Mouse (Mus musculus): ENCODE measurements around the gene Gm4131. TPM values are rescaled to one million over a fixed set of nuclear protein-coding genes. Genes with fewer than 3 reads are reported as not detected.
A peak's percentile ranks its signal among the peaks of the same experiment; 100 is the strongest.
"Not testable (repeated sequence)": the region's sequence is repeated elsewhere in the genome, so short reads cannot be mapped to it uniquely, and the experiment has no call there.

The Gm4131 gene
- total RNA-seq (2021), result not detected
- long read RNA-seq, experiment 1, result 0 reads
- long read RNA-seq, experiment 2, result 0 reads

DNA sequence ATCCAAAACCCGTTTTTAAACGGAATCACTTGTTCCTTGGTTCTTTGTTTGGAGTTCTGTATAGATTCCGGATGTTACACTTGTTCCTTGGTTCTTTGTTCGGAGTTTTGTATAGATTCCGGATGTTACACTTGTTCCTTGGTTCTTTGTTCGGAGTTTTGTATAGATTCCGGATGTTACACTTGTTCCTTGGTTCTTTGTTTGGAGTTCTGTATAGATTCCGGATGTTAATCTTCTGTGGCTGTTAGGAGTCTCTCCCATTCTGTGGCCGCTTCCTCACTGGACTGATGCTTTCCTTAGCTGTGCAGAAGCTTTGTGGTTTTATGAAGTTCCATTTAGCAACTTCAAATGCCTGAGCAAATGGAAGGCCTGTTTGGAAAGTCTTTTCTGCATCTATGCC, at the start of gene Gm4131:
Gm4131 (minus strand) TSS at position 101 of the 400 bp plus-strand sequence.
- DNase-seq, result not testable (repeated sequence)

DNA sequence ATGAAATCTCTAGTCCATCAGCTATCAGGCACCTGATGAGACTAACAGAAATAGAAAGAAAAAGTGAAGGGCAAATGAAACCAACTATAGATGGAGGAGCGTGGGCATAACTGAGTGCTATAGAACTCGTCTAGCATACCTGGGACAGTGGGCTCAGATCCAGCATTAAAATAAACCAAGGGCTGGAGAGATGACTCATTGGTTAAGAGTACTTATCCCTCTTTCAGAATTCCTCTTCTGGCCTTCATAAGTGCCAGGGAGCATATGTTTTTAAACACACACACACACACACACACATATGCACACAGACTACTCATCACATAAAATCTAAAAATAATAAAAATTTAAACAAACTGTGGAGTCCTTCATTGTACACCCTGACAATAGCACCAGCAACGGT, 43.2 kb upstream of the Gm4131 start:
- DNase-seq, result no peak

DNA sequence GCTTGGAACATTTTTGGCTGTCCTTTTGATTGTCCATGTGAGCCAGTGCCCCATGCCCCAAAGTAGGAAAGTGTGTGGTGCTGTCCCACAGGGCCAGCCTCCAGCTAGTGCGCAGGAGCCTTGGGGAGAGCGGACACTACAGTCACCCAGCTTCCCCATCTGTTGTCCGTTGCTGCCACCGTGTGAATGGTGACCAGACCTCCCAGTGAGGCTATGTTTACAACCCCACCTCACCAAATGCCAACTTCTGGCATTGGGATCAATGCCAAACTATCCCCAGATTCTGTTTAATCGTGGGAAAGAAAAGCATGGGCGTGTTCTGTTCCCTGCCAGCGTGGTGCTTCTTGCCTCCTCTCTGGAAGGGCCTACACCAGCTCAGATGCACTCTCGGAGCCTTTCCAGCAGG, 41.1 kb upstream of the Gm4131 start:
- DNase-seq, result no peak

DNA sequence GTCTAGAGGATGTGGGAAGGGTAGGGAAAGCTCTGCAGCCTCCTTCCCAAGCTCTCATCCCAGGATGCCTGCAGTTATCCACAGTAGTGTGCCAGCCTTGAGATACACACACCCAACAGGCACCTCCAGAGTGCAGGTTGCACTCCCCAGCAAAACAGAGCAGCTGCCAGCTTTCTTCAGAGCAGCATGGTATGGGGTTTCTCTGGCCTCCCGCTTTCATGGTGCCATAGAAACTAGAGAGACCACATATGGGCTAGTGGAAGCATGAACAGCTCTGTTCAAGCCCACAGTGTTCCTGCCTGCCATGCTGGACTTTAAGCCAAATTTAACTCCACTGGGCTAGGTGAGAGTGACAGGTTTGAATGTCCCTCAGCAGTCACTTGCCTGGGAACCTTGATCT, 36.1 kb upstream of the Gm4131 start:
- DNase-seq, result no peak

DNA sequence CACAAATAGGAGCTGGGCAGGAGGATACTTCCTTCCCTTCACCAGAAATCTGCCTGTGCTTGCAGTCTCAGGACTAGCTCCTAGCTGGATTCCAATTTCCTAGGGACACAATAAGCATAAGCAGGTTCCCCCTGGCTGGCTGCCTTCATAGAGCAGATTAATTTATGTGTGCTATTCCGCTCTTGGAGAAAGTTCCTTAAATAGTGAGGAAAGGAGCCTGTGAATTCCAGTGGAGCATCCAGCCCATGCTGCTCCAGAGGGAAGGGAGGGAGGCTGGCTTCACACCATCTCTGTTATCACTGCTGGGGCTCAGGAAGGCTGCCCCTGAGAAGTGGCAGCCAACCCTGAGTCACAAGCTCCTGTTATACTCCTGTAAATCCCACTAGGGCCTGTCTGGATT, 35.5 kb upstream of the Gm4131 start:
- no peak for DNase-seq

DNA sequence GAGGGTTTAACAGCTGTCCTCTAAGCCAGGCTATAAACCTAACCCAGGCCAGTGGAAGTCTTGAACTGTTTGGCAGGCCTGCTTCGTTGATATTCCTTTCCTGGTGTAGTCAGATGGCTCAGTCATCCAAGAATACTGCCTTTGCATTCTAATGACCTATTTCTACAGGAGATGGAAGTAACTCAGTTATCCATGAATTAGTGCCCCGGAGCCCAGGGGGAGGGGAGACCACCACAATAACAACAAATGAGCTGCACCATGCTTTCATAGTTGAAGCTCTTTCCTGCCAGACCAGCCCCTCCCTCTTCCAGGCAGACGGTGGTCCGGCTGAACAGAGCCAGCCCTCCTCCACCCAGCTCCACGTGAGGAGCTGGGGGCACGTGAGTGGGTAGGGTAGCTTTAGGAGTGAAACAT, 33.4 kb upstream of the Gm4131 start:
- no peak for DNase-seq

DNA sequence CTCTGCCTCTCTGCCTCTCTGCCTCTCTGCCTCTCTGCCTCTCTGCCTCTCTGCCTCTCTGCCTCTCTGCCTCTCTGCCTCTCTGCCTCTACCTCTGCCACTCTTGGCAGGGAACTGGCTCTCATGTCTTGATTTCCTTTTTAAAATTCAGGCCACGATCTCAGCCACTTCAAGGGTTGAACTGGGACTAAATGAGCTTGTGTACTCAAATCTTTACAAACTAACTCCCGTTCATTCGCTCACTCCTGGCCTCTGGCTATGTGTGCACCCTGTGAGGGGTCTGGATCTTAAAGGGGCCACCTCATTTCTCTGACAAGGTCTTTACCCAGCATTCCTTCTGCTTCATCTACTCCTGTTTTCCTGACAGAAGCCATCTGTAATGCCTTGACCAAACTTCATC, 18.6 kb upstream of the Gm4131 start:
- DNase-seq, result no peak

DNA sequence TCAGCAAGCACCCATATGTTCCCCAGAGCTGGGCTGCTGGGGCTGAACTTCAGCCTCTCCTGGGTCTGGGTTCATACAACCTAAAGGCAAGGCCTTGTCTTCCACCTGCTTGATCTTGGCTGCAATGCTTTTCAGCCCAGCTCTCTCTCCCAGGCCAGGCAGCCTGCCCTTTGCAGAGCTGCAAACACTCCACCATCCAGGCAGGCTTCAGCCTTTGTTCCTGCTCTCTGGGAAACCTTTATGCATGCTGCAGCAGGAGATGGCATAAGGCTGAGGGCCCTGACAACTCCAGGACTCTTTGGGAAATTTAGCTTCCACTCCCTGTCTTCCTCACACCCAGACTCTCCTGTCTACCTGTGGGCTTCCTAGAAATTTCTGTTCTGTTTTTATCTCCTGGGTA, 17.9 kb upstream of the Gm4131 start:
- no peak for DNase-seq

DNA sequence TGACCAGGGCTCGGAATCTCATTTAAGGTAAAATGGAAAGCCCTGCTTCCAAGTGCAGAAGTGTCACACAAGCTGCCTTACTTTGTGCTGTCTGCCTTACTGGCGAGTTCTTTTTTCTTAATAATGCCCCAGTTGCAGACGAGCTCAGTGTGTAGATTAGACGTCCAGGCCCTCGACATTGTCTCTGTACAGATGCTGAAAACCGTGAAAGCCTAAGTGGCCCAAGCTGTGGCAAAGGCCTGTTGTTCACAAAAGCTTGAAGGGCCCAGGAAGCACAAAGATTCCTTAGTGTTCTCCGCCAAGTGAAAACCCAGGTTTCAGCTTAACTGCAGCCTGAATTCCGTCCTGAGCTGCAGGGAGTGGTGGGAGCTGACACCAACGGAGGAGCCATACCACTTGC, 15.0 kb upstream of the Gm4131 start:
- no peak for DNase-seq

DNA sequence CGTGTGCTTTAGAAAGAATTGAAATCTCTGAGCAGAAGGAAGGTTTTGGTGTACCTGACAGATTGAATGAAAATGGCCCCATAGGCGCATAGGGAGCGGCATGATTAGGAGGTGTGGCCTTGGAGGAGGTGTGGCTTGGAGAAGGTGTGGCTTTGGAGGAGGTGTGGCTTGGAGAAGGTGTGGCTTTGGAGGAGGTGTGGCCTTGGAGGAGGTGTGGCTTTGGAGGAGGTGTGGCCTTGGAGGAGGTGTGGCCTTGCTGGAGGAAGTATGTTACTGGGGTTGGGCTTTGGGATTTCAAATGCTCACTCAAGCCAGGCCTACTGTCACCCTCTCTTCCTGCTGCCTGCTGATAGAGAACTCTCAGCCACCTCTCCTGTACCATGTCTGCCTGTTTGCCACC, 14.2 kb upstream of the Gm4131 start:
- DNase-seq, result no peak

DNA sequence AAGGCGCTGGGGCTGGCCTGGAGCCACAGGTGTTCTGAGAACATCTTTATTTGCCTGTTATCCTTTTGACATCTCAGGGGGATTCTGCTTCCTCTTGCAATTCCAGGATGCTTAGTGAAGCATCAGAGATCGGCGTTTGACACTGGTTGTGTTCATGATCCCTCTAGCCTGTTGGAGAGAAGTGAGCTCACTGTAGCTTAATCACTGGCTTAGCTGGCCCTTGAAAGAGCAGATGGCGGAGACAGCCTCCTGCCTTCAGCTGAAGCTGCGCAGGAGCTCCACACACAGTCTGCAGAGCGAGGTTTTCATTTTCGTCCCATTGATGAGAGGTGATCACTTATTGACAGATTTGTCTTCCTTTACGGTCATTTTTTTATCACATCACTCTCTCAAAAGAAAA, 9.1 kb upstream of the Gm4131 start:
- DNase-seq, result no peak

DNA sequence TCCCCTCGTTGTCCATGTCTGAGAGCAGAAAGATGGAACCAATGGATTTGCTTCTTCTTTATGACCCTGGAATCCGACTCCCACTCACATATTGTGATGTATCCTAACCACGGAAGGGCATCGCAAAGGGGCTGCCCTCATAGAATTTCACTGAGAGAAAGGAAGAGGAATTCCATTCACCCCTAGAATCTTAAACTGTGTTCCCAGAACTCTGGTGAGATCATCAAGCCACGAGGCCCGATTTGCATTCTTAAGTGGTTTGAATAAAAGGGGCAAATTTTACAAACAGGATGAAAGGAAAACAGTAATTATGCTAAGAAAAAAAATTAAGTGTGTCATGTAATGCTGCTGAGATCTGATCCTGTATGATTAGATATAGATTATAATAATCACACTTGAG, 8.2 kb upstream of the Gm4131 start:
- no peak for DNase-seq

DNA sequence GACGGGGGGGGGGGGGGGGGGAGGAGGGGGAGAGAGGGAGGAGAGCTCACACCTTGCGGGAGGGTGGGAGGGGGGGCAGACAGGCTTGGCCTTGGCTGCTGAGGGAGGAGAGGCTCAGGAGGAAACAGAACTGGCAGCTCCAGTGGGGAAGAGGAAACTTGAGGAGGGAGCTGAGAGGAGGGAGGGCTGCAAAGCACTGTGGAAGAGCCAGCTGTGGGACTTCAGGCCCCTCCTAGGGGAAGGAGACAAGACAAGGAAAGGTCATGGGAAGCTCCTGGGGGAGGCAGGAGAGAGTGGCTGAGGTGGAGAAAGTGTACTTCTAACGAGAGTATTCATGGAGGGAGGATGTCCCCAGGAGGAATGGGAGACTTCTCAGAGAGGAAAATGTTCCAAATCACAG, 6.7 kb upstream of the Gm4131 start:
- no peak for DNase-seq

DNA sequence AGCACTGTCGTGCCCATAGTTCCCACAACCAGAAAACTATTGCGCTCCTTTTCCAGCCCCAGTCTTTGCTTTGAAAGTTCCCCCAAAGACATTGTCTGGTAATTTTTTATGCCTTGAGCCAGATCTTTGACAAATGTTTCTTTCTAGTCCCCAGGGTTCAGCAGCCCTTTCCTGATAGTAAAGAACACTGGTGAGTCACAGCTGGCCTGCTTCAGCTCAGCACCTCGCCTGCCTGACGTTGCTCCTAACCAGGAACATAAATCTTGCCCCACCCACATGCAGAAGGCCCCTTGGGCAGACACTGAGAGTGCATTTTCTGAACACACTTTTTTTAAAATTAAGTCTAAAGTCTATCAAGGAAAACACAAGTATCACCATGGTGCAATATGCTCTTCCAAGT, 3.6 kb upstream of the Gm4131 start:
- no peak for DNase-seq

DNA sequence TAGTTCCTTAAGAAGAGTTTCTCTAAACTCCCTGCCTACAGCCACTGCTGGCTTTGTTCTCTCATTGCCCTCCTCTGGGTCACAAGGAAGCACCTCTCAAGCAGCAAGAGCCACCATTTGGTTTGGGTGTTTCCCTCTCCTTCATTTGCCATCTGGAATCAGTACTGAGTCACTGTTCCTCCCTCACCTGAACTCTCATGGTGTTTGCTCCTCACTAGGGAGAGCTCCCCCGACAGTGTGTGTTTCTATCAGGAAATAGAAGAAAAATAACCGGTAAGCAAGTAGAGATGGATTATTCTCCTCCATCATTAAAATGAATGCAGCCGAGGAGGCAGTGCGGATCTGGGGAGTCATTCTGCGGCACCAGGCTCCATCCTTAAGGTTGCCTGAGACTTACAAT, 2.7 kb upstream of the Gm4131 start:
- DNase-seq, result no peak

DNA sequence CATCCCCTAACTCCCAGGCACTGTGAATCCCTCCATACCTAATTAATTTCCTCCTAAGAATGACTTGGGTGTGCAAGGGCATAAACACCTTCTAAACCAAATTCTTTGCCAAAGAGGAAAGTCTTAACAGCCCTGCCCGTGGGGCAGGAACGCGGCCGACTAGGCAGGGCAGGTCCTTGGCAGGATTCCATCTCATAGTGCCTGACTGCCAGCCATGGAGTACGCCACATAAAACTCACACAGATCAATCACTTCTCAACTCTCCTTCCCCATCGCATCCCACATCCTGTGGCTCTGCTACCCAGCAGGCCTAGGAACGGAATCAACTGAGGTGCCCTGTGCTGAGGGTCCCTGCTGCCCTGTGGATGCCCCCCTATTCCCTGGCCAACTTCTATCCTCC, 3.0 kb downstream of the Gm4131 start:
- no peak for DNase-seq

DNA sequence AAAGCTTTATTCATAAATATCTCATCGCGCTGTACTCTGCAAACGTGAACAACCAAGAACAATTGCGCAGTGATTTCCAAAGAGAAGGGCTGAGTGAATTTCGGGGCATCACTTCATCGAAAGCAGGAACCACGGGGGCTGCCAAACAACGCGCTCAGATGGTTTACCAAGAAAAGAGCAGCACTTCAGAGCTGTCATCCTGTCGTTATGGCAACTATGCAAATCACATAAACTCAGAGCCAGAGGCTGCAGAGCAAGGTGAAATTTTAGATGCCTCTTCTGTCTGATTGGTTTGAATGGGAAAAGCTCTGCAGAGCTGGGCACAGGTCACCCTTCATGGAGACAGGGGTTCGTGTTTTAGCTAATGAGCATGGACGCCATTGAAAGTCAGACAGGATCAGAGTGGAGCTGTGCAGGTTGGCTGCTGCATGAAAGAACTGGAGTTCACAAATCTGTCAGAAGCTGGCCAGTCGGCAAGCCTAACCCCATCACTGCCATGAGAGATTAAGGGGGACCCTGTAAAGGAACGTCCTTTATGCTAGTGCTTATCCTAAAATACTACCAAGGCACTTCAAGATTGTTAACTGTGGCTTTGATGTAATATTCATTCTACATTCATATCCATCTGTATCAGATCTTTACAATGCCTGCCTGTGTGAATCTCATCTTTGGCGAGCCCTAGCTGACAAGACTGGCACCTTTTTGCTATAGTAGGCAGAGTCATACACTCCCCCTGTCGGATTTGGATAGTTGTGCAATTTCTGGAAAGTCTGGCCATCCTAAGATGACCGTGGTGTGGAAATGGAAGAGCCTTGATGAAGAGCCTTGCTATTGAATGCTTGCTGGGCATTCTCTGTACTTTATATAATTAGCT, 4.6 kb downstream of the Gm4131 start:
- no peak for DNase-seq

DNA sequence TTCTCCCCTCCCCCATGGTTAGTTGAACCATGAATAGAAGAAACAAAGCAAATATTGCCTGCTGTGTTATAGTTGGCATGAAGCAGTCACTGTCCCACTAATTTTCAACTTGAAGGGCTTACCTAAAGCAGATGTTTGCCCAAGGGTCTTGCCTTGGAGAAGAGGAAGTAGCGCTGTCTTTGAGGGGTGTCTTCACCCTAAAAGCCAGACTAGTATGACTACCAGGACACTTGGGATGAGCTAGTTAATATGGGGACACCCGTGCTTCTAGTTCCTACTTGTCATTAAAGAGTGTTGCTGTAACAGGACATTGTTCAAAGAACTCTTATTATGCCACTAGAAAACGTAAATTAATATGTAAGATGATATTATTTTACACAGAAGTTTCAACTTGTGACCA, 9.6 kb downstream of the Gm4131 start:
- no peak for DNase-seq

DNA sequence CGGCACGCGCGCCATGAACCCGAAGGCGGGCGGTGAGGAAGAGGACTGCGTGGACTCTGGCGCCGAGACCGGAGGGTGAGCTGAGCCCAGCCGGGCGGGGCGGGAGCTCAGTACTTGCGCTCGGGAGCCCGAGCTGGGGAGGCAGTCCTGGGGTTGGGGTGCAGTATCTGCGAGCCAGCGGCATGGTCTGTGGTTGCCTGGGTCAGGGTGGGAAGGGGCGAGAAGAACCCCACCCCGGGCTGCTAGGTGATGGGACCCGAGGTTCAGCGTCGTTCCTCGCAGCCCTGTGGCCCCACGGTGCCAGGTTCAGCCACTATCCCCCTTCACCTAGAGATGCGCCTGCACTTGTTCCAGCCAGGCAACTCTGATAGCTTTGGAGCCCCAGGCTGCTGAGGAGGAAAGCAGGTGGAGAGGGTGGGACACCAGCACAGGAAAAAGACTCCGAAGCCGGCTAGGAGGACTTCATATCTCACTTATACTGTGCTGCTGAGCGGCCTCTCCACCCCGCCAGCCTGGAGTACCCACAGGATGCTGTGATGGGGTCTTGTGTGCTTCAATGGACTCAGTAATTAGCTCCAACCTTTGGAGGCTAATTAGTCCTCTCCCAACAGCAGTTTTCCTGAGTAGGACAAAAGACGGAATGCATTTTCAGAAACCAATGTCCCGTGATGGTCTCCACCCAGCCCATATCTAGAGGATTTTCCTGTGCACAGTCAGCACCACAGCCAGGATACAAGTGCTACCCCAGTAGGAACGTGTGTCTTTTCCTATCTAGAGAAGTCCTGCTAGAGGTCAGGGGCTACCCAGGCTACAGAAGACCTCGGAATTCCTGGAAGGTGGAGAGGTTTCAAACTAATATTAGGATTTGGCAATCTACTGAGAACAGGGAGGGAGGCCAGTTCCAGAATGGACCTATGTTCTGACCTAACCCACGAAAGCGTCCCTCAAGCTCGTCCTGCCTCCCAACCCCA, 10.6 kb downstream of the Gm4131 start:
- no peak for DNase-seq

DNA sequence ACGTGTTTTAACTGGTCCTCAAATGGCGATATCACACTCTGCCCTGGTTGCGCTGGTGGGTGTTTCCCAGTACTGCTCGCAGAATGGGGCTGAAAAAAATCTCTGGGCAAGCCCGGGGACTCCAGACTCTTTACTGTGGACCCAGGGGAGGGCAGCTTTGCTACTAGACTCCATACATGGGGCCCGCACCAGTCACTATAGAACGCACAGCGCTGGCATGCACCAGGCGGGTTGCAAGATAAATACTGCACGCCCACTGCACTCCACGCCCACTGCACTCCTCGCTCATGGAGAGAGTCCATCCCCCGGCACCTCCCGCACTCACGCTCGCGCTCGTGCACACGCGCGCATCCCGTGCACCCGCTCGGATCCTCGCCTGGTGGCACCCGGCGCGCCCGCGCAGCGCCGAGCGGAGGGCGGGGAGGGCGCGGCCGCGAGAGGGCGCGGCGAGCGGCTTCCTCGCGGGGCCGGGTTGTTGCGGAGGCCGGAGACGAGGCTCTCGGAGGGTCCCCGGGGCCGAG, 11.4 kb downstream of the Gm4131 start, which contains the start of gene Fam124a:
Fam124a (plus strand) TSS at position 429 of the 521 bp plus-strand sequence.
- peak; percentile 63 for DNase-seq

DNA sequence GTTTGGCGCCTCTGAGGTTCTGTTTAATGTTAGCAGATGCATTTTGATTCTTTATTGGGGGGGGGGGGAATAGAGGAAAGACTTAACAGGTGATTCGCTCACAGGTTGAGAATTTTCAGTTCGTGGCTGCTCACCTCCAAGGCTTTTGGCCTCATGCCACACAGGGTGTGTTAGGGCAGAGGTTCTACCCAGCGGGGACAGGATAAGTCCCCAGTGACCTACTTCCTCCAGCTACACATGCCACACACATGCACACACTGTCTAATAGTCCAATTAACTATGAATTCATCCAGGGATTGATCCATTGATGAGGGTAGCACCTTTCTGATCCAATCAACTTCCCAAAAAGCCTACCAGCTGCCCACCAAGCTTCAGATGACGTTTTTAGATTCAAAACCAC, 12.9 kb downstream of the Gm4131 start:
- DNase-seq, result no peak

DNA sequence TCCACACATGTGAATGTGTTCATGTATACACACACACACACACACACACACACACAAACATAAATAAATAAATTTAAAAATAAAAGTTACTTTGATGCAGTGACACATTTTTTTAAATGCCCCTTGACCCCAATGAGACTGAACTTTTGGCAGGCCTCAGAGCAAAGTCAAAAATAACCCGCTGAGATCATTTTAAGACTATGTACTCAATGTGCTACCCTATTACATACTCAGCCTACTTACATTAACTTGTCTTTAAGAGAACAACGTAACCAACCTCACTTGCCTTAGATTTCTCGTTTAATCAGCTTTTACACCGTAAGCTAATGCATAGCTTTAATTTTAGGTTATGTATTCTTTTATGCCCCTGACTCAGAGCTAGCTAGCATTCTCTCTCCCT, 13.9 kb downstream of the Gm4131 start:
- no peak for DNase-seq

DNA sequence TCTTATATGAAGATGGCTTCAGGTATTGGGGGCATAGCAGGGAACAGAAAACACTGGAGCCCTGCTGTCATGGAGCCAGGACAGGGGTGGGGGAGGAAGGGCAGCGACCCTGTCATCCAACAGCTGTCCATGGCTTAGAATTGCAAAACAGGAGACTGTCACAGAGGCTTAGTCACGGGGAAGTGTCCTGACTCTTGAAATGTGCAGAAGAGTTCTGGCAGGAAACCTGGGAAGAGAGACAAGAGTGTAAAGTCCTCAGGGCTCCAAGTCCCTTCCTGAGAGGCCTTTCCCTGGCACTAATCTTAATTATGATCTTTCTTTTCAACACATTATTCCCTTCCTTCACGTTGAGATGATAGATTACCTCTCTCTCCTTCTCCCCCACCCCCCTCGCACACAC, 16.6 kb downstream of the Gm4131 start:
- DNase-seq, result no peak
